Mouse (Mus musculus) erythroblast, embryonic 14.5 days (primary cell): Measurements from ENCODE around the gene Cxadr.

Source experiments
- GATA1 ChIP-seq: IDR thresholded peaks from 2 replicates; pipeline ENCODE4 v1.6.1; 2012; ENCODE audit warnings: low read length, inconsistent platforms, mixed read lengths
- TAL1 ChIP-seq: IDR thresholded peaks from 3 replicates; pipeline ENCODE4 v1.6.1; 2012; ENCODE audit warnings: low read length, inconsistent platforms, mixed read lengths

- TF ChIP-seq GATA1, result no peak
- no peak for TF ChIP-seq TAL1
Measured at GRCm38 (mm10) chr16:78389122-78389521, 87.8 kb downstream of the Cxadr start.
